Mouse (Mus musculus): ENCODE measurements around the gene Gm9821.
A peak's percentile ranks its signal among the peaks of the same experiment; 100 is the strongest.

Gm9821 gene

GRCm38 (mm10) chr2:91948792-91949241 lies 3.3 kb downstream of the Gm9821 start:
- no peak for DNase-seq (ENCODE audit: low spot score)

- DNase-seq (ENCODE audit: low spot score): peak; percentile 53
These were observed 4.1 kb downstream of the Gm9821 start for GRCm38 (mm10) chr2:91949411-91950274.

- peak; percentile 27 for DNase-seq (ENCODE audit: low spot score)
These were observed 5.0 kb downstream of the Gm9821 start for GRCm38 (mm10) chr2:91950275-91951085.

- DNase-seq (ENCODE audit: low spot score): peak; percentile 76
These were observed 8.3 kb downstream of the Gm9821 start for GRCm38 (mm10) chr2:91953825-91954224.

GRCm38 (mm10) chr2:91955121-91955591 lies 9.7 kb downstream of the Gm9821 start:
- DNase-seq (ENCODE audit: low spot score): no peak

GRCm38 (mm10) chr2:91955875-91956274 lies 10.4 kb downstream of the Gm9821 start:
- DNase-seq (ENCODE audit: low spot score): no peak

GRCm38 (mm10) chr2:91957096-91957495 lies 11.6 kb downstream of the Gm9821 start:
- DNase-seq (ENCODE audit: low spot score): peak; percentile 36

GRCm38 (mm10) chr2:91958049-91958448 lies 12.5 kb downstream of the Gm9821 start:
- no peak for DNase-seq (ENCODE audit: low spot score)

- peak; percentile 44 for DNase-seq (ENCODE audit: low spot score)
These were observed 13.4 kb downstream of the Gm9821 start for GRCm38 (mm10) chr2:91958701-91959457.

- DNase-seq (ENCODE audit: low spot score): no peak
These were observed 14.3 kb downstream of the Gm9821 start for GRCm38 (mm10) chr2:91959544-91960410.

- no peak for DNase-seq (ENCODE audit: low spot score)
These were observed 15.0 kb downstream of the Gm9821 start for GRCm38 (mm10) chr2:91960459-91960858.

GRCm38 (mm10) chr2:91961901-91962761 lies 16.6 kb downstream of the Gm9821 start:
- DNase-seq (ENCODE audit: low spot score): no peak

GRCm38 (mm10) chr2:91962864-91963401 lies 17.4 kb downstream of the Gm9821 start:
- no peak for DNase-seq (ENCODE audit: low spot score)

GRCm38 (mm10) chr2:91963443-91963932 lies 18.0 kb downstream of the Gm9821 start:
- peak; percentile 90 for DNase-seq (ENCODE audit: low spot score)

GRCm38 (mm10) chr2:91964610-91965204 lies 19.2 kb downstream of the Gm9821 start:
- DNase-seq (ENCODE audit: low spot score): no peak

- no peak for DNase-seq (ENCODE audit: low spot score)
These were observed 19.9 kb downstream of the Gm9821 start for GRCm38 (mm10) chr2:91965417-91965816.

- no peak for DNase-seq (ENCODE audit: low spot score)
These were observed 20.9 kb downstream of the Gm9821 start for GRCm38 (mm10) chr2:91966367-91966766.

- no peak for DNase-seq (ENCODE audit: low spot score)
These were observed 22.5 kb downstream of the Gm9821 start for GRCm38 (mm10) chr2:91967962-91968361.
